Mouse (Mus musculus) ES-E14 (cell line): ENCODE measurements around the gene Itgb5. TPM values are rescaled to one million over a fixed set of nuclear protein-coding genes. Genes with fewer than 3 reads are reported as not detected.

Experiments used
- DNase-seq: peaks from one replicate; pipeline ENCODE4 v3.0.0-alpha.2; 2013; ENCODE audit warnings: low read depth, low spot score
- H3K27ac ChIP-seq: 2 replicates; pipeline ENCODE4 v1.5.1; 2012; ENCODE audit warnings: low read depth, mild to moderate bottlenecking, low read length, moderate library complexity, mixed read lengths; ENCODE audit not compliant: poor library complexity, insufficient read depth, severe bottlenecking
- H3K36me3 ChIP-seq: 2 replicates; pipeline ENCODE4 v1.6.1; 2012; ENCODE audit warnings: mild to moderate bottlenecking, low read length, moderate library complexity, mixed read lengths; ENCODE audit not compliant: control insufficient read depth, poor library complexity, insufficient read depth, severe bottlenecking
- H3K4me1 ChIP-seq, 2 experiments: fragments of 150-350 bp in 1 of 2; sonication (generic) in 1 of 2; 2 replicates each; pipeline ENCODE4 v1.6.1; 2012; ENCODE audit warnings: low read length in 2 of 2, mild to moderate bottlenecking in 1 of 2, mixed read lengths in 1 of 2; ENCODE audit not compliant: control insufficient read depth in 2 of 2, insufficient read depth in 2 of 2, poor library complexity in 1 of 2
- H3K4me3 ChIP-seq, 2 experiments: fragments of 150-350 bp in 1 of 2; sonication (generic) in 1 of 2; 2 replicates each; pipeline ENCODE4 v1.5.1; 2012; ENCODE audit warnings: low read length in 2 of 2, low read depth in 1 of 2, mild to moderate bottlenecking in 1 of 2, mixed read lengths in 1 of 2; ENCODE audit not compliant: insufficient read depth in 1 of 2, poor library complexity in 1 of 2, severe bottlenecking in 1 of 2
- H3K9ac ChIP-seq: 2 replicates; pipeline ENCODE4 v1.6.1; 2012; ENCODE audit warnings: low read depth, mild to moderate bottlenecking, low read length, mixed read lengths; ENCODE audit not compliant: poor library complexity, insufficient read depth, severe bottlenecking
- H3K9me3 ChIP-seq: fragments of 150-350 bp; sonication (generic); 2 replicates; pipeline ENCODE4 v1.6.1; 2012; ENCODE audit warnings: low read depth, mild to moderate bottlenecking, low read length; ENCODE audit not compliant: control insufficient read depth, insufficient read depth
- CHD2 ChIP-seq: IDR thresholded peaks from 2 replicates; pipeline ENCODE4 v1.6.1; 2014; ENCODE audit warnings: mild to moderate bottlenecking, low read depth, low read length, inconsistent platforms
- HCFC1 ChIP-seq: IDR thresholded peaks from 2 replicates; pipeline ENCODE4 v1.6.1; 2012; ENCODE audit warnings: low read length, inconsistent platforms, borderline replicate concordance; ENCODE audit not compliant: insufficient read depth
- MAFK ChIP-seq: IDR thresholded peaks from 2 replicates; pipeline ENCODE4 v1.6.1; 2014; ENCODE audit warnings: mild to moderate bottlenecking, low read depth, low read length, inconsistent platforms; ENCODE audit not compliant: insufficient read depth
- ZC3H11A ChIP-seq: IDR thresholded peaks from 2 replicates; pipeline ENCODE4 v1.6.1; 2012; ENCODE audit warnings: low read depth, mild to moderate bottlenecking, inconsistent platforms, low read length, borderline replicate concordance
- ZNF384 ChIP-seq: IDR thresholded peaks from 2 replicates; pipeline ENCODE4 v1.6.1; 2012; ENCODE audit warnings: low read depth, low read length, inconsistent platforms
- in situ Hi-C, 2 experiments: fragments of 600-800 bp; cut with MboI; formaldehyde crosslinking; loops; one replicate each; pipeline ENCODE4 v1.15.1; 2025; ENCODE audit warnings: low sequenced_read_pairs in 2 of 2, inconsistent platforms in 1 of 2; ENCODE audit not compliant: unreplicated experiment in 2 of 2
- total RNA-seq: library from RNA; depleted of rRNA; stranded (reverse); fragments of 300-350 nt; gene quantifications from 2 replicates; pipeline ENCODE4 v1.2.3, GENCODE M21; 2012

Gene Itgb5
- total RNA-seq, 1 experiment: 60.6 TPM

DNA sequence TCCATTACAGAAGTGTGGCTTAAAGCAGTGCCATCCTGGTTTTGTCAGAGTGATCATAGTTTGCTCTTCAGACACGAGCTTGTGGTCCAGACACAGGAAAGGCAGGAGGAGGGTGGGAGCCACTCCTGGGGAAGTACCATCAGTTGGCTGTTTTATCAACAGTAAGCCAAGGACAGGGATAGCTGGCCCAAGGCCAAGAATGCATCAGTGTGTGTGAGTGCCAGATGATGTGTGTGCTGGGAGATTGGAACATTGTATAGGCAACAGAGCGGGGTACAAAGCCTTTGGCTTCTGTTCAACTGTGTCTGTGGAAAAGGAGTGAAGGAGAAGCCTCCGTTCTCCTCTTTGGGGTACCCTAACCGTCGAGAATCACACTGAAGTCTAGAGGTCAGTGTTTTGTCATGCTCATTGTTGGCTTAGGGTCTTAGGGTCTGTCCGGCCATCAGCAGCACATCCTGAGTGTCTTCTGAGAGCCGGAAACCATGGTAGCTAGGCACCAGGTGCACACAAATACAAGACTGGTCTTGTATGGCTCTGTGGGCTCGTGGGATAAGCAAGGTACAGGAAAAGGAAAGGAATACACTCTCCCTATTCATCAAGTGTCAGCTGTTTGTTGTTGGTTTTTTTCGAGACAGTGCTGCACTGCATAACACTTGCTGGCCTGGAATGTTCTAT lies 99.5 kb downstream of the Itgb5 start:
- TF ChIP-seq ZNF384 (no peak), MAFK (no peak), HCFC1 (no peak), CHD2 (no peak)
- H3K27ac ChIP-seq: no peak overlapping the region

DNA sequence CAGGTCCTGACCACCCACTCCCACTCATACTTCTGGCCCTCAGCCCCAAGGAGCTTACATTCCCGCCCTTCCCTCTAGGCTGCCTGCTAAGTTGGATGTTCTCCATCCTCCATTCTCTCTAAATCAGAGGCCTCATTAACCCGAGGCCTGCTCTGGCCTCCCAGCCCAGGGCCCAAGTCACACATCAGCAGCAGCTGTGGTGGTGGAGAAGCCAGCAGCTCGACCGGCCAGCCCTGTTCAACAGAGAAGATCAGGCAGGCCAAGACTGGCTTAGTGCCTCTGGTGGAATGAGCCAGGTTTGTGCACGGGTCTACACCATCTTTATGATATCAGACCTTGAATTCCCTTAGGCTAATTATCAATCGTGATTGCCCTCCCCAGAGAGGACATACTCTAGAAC lies 101.3 kb downstream of the Itgb5 start:
- no peak overlapping the region for H3K27ac ChIP-seq
- TF ChIP-seq HCFC1 (no peak), CHD2 (no peak), ZNF384 (no peak), ZC3H11A (no peak), MAFK (no peak)
- no peaks in the 10 kb centered on the region for H3K9me3 ChIP-seq
- H3K4me1 ChIP-seq: no peaks in the 10 kb centered on the region
- H3K36me3 ChIP-seq: no peaks in the 10 kb centered on the region; the same call in 1 of the 2 replicates
- in situ Hi-C loops: no loop called here
- no peak for DNase-seq
- H3K4me3 ChIP-seq: no peak overlapping the region
- no peak overlapping the region for H3K9ac ChIP-seq

More for the DNA sequence above, 99.5 kb downstream of the Itgb5 start:
- Histone ChIP-seq H3K36me3 (no peaks in the 10 kb centered on the region), H3K9me3 (no peaks in the 10 kb centered on the region), H3K4me1 (no peaks in the 10 kb centered on the region), H3K4me3 (no peak overlapping the region), H3K9ac (no peak overlapping the region)
- DNase-seq: no peak
- in situ Hi-C loops: no loop called here

DNA sequence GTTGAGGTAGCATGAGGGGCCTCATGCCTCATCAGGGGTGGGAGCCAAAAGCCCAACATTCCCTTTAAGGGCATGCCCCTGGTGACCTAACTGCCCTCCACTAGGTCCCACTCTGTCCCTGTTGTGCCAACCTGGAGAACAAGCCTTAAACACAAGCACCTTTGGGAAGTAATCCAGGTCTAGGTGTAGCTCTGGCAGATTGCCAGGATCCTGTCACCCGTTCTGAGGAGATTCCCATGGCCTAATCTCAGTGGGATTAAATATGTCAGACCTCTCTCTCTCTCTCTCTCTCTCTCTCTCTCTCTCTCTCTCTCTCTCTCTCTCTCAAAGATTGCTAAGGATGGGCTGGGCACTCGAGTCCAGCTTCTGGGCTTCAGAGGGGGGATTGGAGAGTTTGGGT lies 102.2 kb downstream of the Itgb5 start:
- no peaks in the 10 kb centered on the region; the same call in 1 of the 2 replicates for H3K36me3 ChIP-seq
- no peaks in the 10 kb centered on the region for H3K9me3 ChIP-seq
- H3K4me3 ChIP-seq: no peak overlapping the region
- no peak for DNase-seq
- no peak overlapping the region for H3K27ac ChIP-seq
- H3K9ac ChIP-seq: no peak overlapping the region
- H3K4me1 ChIP-seq: no peaks in the 10 kb centered on the region
- in situ Hi-C loops: no loop called here
- no peak for TF ChIP-seq CHD2

- H3K27ac ChIP-seq: no peak overlapping the region; the same call in 1 of the 2 replicates
- no peaks in the 10 kb centered on the region for H3K4me1 ChIP-seq
Measured at GRCm38 (mm10) chr16:33932126-33932525, 102.7 kb downstream of the Itgb5 start.

DNA sequence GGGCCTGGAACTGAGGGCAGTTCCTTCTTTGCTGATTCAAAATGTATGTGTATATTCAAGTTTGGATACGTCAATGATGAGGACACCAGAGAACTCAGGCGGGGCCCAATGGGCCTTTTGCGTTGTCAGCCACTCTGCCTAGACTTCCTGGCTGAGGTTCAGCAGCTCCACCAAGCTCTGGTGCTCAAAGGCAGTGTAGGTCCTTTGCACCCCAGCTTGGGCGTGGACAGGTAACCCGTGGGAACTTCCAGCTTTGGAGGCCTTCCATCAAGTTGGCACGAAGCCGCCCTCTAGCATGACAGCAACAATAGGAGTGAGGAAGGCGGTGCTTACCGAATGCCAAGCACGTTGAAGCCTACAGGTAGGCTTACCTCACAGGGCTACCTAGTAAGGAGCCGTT lies 103.9 kb downstream of the Itgb5 start:
- H3K4me1 ChIP-seq: no peaks in the 10 kb centered on the region
- no peak overlapping the region for H3K27ac ChIP-seq
- no peak for DNase-seq
- H3K9me3 ChIP-seq: no peaks in the 10 kb centered on the region
- in situ Hi-C loops: no loop called here
- H3K4me3 ChIP-seq: no peak overlapping the region
- TF ChIP-seq ZNF384 (no peak), CHD2 (no peak), ZC3H11A (no peak), HCFC1 (no peak), MAFK (no peak)
- H3K36me3 ChIP-seq: no peaks in the 10 kb centered on the region; the same call in 1 of the 2 replicates
- no peak overlapping the region for H3K9ac ChIP-seq

More at GRCm38 (mm10) chr16:33932126-33932525, 102.7 kb downstream of the Itgb5 start:
- no peak for DNase-seq
- H3K36me3 ChIP-seq: no peaks in the 10 kb centered on the region; the same call in 1 of the 2 replicates
- H3K9me3 ChIP-seq: no peaks in the 10 kb centered on the region
- H3K4me3 ChIP-seq: no peak overlapping the region
- H3K9ac ChIP-seq: no peak overlapping the region
- TF ChIP-seq HCFC1 (no peak), ZC3H11A (no peak), CHD2 (no peak), MAFK (no peak), ZNF384 (no peak)
- in situ Hi-C loops: no loop called here
